Mouse (Mus musculus) lung, adult 2 months (tissue): ENCODE data around the gene Cdkl3.

Experiments used
- CTCF ChIP-seq: fragments of 200-500 bp; IDR thresholded peaks from 2 replicates; pipeline ENCODE4 v1.5.1; 2011; ENCODE audit warnings: mild to moderate bottlenecking, low read length, control low read depth; ENCODE audit not compliant: insufficient read depth
- POLR2A ChIP-seq: fragments of 200-500 bp; IDR thresholded peaks from 2 replicates; pipeline ENCODE4 v1.6.1; 2011; ENCODE audit warnings: low read depth, mild to moderate bottlenecking, control low read depth, low read length, borderline replicate concordance; ENCODE audit errors: extremely low read depth

DNA sequence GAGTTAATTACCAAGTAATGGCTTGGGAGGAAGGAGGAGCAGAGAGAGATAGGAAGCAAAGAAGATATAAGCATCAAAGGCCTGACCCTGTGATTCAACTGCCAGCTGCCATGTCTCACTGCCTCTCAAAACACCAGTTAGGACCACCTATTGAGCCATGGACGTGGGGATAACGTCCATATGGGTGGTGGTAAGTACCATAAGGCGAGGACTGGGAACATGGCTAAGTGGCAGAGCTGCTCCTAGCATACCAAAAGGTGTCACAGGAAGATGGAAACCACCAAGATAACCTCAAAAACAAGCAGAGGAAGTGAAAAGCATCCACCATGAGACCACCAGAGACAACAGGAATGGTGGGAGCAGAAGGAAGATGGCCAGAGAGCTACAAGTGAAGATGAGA is 123.1 kb downstream of the Cdkl3 start:
- TF ChIP-seq CTCF = no peak
- TF ChIP-seq POLR2A = no peak
